Mouse (Mus musculus): Measurements from ENCODE around the gene Ltbp3. TPM values are rescaled to one million over a fixed set of nuclear protein-coding genes. Genes with fewer than 3 reads are reported as not detected.

The Ltbp3 gene
- polyA plus RNA-seq, 1 experiment from 2014 or later, result 3.5 TPM

GRCm38 (mm10) chr19:5800632-5801431 is 60.1 kb downstream of the Ltbp3 start:
- H3K9me3 ChIP-seq, result no peaks in the 10 kb centered on the region
- H3K27me3 ChIP-seq (replicated peaks; ENCODE audit: low read depth, poor library complexity, severe bottlenecking), result no peaks in the 10 kb centered on the region
- peaks cover 54% of the 10 kb centered on the region for H3K4me1 ChIP-seq
- under 1% methylated on average over 19 of the region's 19 CpGs for WGBS
- peaks cover 51% of the 10 kb centered on the region for H3K36me3 ChIP-seq (replicated peaks)
- peak overlapping the region; percentile 98 for H3K27ac ChIP-seq (replicated peaks)
- peak overlapping the region; percentile 69 for H3K4me3 ChIP-seq
- DNase-seq (ENCODE audit: low spot score), result peak; percentile 59

- Histone ChIP-seq H3K27me3 (replicated peaks; ENCODE audit: low read depth, poor library complexity, severe bottlenecking) (no peaks in the 10 kb centered on the region), H3K36me3 (replicated peaks) (peaks cover 45% of the 10 kb centered on the region), H3K27ac (replicated peaks) (peak overlapping the region; percentile 98), H3K4me3 (peak overlapping the region; percentile 69), H3K4me1 (peaks cover 54% of the 10 kb centered on the region), H3K9me3 (no peaks in the 10 kb centered on the region)
- 11% methylated on average over 3 of the region's 3 CpGs for WGBS
- no peak for DNase-seq (ENCODE audit: low spot score)
Observed at GRCm38 (mm10) chr19:5801432-5801964, 60.8 kb downstream of the Ltbp3 start.

GRCm38 (mm10) chr19:5802011-5802786 is 61.5 kb downstream of the Ltbp3 start:
- Histone ChIP-seq H3K9me3 (no peaks in the 10 kb centered on the region), H3K27me3 (replicated peaks; ENCODE audit: low read depth, poor library complexity, severe bottlenecking) (no peaks in the 10 kb centered on the region), H3K27ac (replicated peaks) (peak overlapping the region; percentile 98), H3K4me1 (peaks cover 54% of the 10 kb centered on the region), H3K4me3 (peak overlapping the region; percentile 69), H3K36me3 (replicated peaks) (peaks cover 38% of the 10 kb centered on the region)
- 1% methylated on average over 25 of the region's 25 CpGs for WGBS
- DNase-seq (ENCODE audit: low spot score), result peak; percentile 94

- under 1% methylated on average over 4 of the region's 4 CpGs for WGBS
- H3K27me3 ChIP-seq (replicated peaks; ENCODE audit: low read depth, poor library complexity, severe bottlenecking), result no peaks in the 10 kb centered on the region
- peak overlapping the region; percentile 98 for H3K27ac ChIP-seq (replicated peaks)
- no peak for DNase-seq (ENCODE audit: low spot score)
- H3K9me3 ChIP-seq, result no peaks in the 10 kb centered on the region
- peaks cover 33% of the 10 kb centered on the region for H3K36me3 ChIP-seq (replicated peaks)
- peaks cover 54% of the 10 kb centered on the region for H3K4me1 ChIP-seq
- H3K4me3 ChIP-seq, result peak overlapping the region; percentile 69
Observed at GRCm38 (mm10) chr19:5802787-5803040, 62.0 kb downstream of the Ltbp3 start.

- Histone ChIP-seq H3K4me1 (peaks cover 53% of the 10 kb centered on the region), H3K36me3 (replicated peaks) (peaks cover 27% of the 10 kb centered on the region)
- WGBS, result under 1% methylated on average over 67 of the region's 67 CpGs
Observed at GRCm38 (mm10) chr19:5803041-5803880, 62.6 kb downstream of the Ltbp3 start.

GRCm38 (mm10) chr19:5803881-5804279 is 63.2 kb downstream of the Ltbp3 start:
- no peak for DNase-seq (ENCODE audit: low spot score)
- Histone ChIP-seq H3K4me3 (peak overlapping the region; percentile 69), H3K27me3 (replicated peaks; ENCODE audit: low read depth, poor library complexity, severe bottlenecking) (no peaks in the 10 kb centered on the region), H3K9me3 (no peaks in the 10 kb centered on the region), H3K27ac (replicated peaks) (peak overlapping the region; percentile 98), H3K4me1 (peaks cover 59% of the 10 kb centered on the region), H3K36me3 (replicated peaks) (peaks cover 21% of the 10 kb centered on the region)
- WGBS, result under 1% methylated on average over 16 of the region's 16 CpGs

More at GRCm38 (mm10) chr19:5803041-5803880, 62.6 kb downstream of the Ltbp3 start:
- peak overlapping the region; percentile 98 for H3K27ac ChIP-seq (replicated peaks)
- H3K9me3 ChIP-seq, result no peaks in the 10 kb centered on the region
- H3K4me3 ChIP-seq, result peak overlapping the region; percentile 69
- peak; percentile 100 for DNase-seq (ENCODE audit: low spot score)
- no peaks in the 10 kb centered on the region for H3K27me3 ChIP-seq (replicated peaks; ENCODE audit: low read depth, poor library complexity, severe bottlenecking)

- Histone ChIP-seq H3K27ac (replicated peaks) (peak overlapping the region; percentile 98), H3K27me3 (replicated peaks; ENCODE audit: low read depth, poor library complexity, severe bottlenecking) (no peaks in the 10 kb centered on the region), H3K9me3 (no peaks in the 10 kb centered on the region), H3K4me3 (peak overlapping the region; percentile 69), H3K36me3 (replicated peaks) (peaks cover 15% of the 10 kb centered on the region), H3K4me1 (peaks cover 65% of the 10 kb centered on the region)
- DNase-seq (ENCODE audit: low spot score), result peak; percentile 39
- WGBS, result 27% methylated on average over 8 of the region's 8 CpGs
Observed at GRCm38 (mm10) chr19:5804371-5804899, 63.7 kb downstream of the Ltbp3 start.

- no peaks in the 10 kb centered on the region for H3K9me3 ChIP-seq
- H3K4me1 ChIP-seq, result peaks cover 82% of the 10 kb centered on the region
- no peaks in the 10 kb centered on the region for H3K36me3 ChIP-seq (replicated peaks)
- H3K27me3 ChIP-seq (replicated peaks; ENCODE audit: low read depth, poor library complexity, severe bottlenecking), result no peaks in the 10 kb centered on the region
- no peak for DNase-seq (ENCODE audit: low spot score)
- WGBS, result 12% methylated on average over 8 of the region's 8 CpGs
- H3K4me3 ChIP-seq, result peak overlapping the region; percentile 25; the same call in 1 of the 2 replicates
- peak overlapping the region; percentile 88 for H3K27ac ChIP-seq (replicated peaks)
Observed at GRCm38 (mm10) chr19:5806051-5806808, 65.5 kb downstream of the Ltbp3 start.

- Histone ChIP-seq H3K9me3 (no peaks in the 10 kb centered on the region), H3K4me1 (peaks cover 88% of the 10 kb centered on the region), H3K27ac (replicated peaks) (peak overlapping the region; percentile 88), H3K27me3 (replicated peaks; ENCODE audit: low read depth, poor library complexity, severe bottlenecking) (no peaks in the 10 kb centered on the region), H3K36me3 (replicated peaks) (no peaks in the 10 kb centered on the region), H3K4me3 (peak overlapping the region; percentile 25; the same call in 1 of the 2 replicates)
- 31% methylated on average over 6 of the region's 6 CpGs for WGBS
- DNase-seq (ENCODE audit: low spot score), result no peak
Observed at GRCm38 (mm10) chr19:5806809-5807205, 66.1 kb downstream of the Ltbp3 start.

GRCm38 (mm10) chr19:5807740-5808139 is 67.0 kb downstream of the Ltbp3 start:
- H3K27ac ChIP-seq (replicated peaks), result peak overlapping the region; percentile 88
- H3K9me3 ChIP-seq, result no peaks in the 10 kb centered on the region
- H3K4me1 ChIP-seq, result peaks cover 96% of the 10 kb centered on the region
- H3K27me3 ChIP-seq (replicated peaks; ENCODE audit: low read depth, poor library complexity, severe bottlenecking), result no peaks in the 10 kb centered on the region
- H3K36me3 ChIP-seq (replicated peaks), result no peaks in the 10 kb centered on the region
- H3K4me3 ChIP-seq, result 0 out of 2 replicates have a peak overlapping the region, but pooled peaks have one; percentile 8
- WGBS, result 71% methylated on average over 3 of the region's 3 CpGs
- no peak for DNase-seq (ENCODE audit: low spot score)

Data from embryonic facial prominence, embryonic 10.5 days (tissue).